Mouse (Mus musculus) testis, adult 2 months (tissue): Measurements from ENCODE around the gene Hdac11.

Experiments
- CTCF ChIP-seq: fragments of 200-500 bp; IDR thresholded peaks from 2 replicates; pipeline ENCODE4 v1.5.1; 2012; ENCODE audit warnings: low read depth, mild to moderate bottlenecking, inconsistent platforms, low read length, moderate library complexity; ENCODE audit not compliant: control insufficient read depth, insufficient read depth, insufficient replicate concordance
- POLR2A ChIP-seq: fragments of 200-500 bp; IDR thresholded peaks from 2 replicates; pipeline ENCODE4 v1.6.1; 2012; ENCODE audit warnings: low read depth, mild to moderate bottlenecking, inconsistent platforms, low read length, moderate library complexity; ENCODE audit not compliant: control insufficient read depth

DNA sequence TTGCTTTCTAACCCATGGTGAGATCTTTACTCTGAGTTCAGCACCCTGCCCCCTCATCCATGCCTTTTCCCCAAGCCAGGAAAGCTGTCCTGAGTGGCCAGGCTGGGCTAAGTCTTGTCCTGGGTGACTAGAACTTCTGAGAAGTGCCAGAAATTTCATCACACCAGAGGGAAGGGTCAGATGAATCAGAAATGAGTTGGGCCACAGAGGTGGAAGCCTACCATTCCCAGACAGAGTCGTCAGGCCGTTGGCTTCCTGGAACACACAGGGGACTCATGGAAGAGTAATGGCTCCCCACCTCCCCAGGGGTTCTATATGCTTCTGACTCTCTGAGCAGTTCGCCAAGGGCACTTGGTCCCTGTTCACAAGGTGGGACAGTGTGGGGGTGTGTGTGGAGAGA lies 51.0 kb downstream of the Hdac11 start:
- TF ChIP-seq CTCF = no peak
- TF ChIP-seq POLR2A = no peak
